Mouse (Mus musculus) MEL-GATA-1-ER (cell line): ENCODE measurements around the gene Gm7075.

Experiments used
- DNase-seq: peaks from one replicate; pipeline ENCODE4 v3.0.0-alpha.2; 2012; ENCODE audit warnings: low read depth; ENCODE audit errors: extremely low read depth

Gene Gm7075

GRCm38 (mm10) chr10:63421739-63422735 is at the start of gene Gm7075:
Gm7075 (minus strand) TSS chr10:63421789.
- DNase-seq: peak; percentile 77

DNA sequence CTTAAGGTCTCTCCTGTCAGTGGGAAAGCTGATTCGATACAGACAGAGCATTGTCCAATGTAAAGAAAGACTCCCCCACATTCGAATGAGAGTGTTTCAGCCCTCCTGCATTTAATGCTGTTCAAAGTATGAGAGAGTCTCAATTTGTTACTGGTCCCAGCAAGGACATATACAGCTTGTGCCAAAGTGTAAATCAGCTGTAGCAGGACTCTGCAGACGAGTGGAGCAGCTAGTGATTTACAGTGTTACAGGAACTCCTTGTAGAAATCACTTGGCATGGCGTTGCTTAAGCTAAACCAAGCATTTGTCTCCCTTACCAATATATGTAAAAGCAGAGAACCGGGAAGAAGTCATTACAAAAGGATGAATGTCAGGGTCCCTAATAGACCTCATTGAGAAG is 39.3 kb upstream of the Gm7075 start:
- no peak for DNase-seq

DNA sequence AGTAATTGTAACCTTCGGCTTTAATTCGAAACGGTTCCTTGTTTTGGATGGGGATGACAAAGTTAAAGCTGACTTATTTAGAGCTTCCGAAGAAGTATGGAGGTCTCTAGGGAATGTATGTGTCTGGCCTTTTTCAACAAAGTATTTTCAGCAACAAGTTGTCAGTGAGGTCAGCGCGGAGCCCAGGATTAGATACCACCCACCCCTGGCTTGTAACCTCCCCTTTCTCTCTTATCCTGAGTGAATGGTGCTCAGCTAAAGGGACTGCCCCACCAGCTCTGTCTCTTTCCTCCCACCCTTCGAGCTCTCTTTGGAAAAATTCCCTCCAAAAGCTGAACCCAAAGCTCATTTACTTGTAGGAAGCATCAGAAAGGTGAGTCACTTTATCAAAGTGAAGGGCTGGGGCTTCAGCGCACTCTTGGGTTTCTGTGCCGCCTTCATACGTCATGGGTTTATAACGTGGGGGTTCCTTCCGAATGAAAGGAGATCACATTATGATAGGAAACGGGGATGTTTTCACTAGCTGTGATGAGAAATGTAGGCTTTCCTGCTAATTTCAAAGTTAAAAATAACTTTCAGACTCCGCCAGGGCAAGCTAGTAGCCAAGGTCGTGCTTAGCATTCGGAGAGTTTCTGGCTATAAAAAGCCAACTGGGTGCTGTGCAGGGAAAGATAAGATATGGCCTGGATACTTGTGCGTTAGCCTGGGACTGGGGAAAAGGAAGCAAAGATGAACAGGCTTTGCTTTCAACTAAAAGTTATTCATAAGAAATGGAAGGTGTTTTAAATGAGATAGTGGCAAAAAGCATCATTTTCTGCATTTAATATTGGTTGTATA is 35.9 kb upstream of the Gm7075 start:
- no peak for DNase-seq

DNA sequence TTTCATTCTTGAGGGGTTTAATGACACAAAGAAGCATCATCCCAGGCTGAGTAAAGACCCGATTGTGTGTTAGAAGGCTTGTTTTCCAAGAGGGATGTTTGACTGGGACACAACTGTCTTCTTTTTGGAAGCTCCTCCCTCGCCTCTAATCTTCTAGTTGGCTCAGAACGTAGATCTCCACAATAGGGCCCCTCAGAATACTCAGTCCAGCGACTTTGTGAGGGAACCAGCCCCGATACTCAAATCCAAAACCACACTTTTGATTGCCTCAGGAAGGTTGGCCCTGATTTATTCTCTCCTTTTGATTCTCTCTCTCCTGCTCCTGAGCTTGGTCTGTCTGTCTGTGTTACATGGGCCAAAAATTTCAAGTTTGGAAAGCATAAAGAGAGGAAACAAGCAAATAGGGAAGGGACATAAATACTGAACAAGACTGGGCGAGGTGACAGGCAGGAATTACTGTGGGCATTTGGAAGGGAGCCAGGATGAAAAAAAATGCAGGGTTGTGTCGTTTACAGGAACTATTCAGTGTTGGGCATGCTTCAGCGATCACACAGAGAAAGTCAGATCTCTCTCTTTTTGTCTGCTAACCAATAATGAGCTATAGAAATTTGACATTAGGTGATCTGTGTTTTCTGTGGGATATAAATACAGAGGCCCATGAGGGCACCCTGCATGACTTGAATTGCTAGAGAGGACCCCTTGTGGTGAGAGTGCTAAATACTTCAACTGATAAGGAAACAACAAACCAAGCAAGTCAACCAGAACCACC is 33.7 kb upstream of the Gm7075 start:
- DNase-seq: no peak

DNA sequence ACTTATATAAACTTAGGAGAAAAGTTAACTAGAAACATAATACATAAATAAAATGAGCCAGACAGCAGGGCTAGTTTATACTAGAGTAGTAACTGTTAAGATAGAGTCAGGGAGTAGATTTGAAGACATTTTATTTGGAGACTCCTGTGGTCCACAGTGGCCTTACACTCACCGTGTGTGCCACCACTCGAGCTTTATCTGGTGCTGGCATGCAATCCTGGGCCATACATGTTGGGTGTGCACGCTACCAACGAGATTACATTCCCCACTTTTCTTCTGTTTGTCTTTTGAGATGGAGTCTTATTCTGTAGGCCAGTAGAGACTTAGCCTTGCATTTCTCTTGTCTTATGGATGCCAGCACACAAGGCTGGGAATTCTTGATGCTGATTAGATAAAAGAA is 32.3 kb upstream of the Gm7075 start:
- no peak for DNase-seq

GRCm38 (mm10) chr10:63444602-63445387 is 23.2 kb upstream of the Gm7075 start:
- peak; percentile 99 for DNase-seq

DNA sequence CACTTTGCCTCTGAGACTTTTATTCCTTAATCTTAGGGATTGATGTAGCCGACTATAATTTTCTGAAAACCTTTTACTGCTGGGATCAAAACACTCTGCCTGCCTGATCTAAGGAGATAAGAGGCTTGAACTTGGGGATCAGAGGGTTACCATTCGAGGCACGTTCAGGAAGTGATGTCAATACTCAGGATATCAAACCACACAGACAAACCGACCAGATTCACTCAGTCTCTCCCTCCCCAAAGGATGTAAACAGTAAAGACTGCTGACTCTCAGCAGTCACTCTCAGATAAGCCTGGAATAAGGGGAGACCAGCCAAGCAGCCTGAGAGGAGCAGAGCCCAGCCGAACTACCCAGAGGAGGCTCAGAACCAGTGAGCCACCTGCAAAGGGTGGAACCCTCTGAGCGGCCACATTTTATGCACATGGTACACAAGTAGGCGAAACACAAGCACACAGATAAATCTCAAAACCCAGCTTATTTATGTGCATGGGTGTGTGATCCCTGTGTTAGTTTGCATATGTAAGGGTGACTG is 18.2 kb upstream of the Gm7075 start:
- no peak for DNase-seq

- DNase-seq: no peak
These were observed 17.2 kb upstream of the Gm7075 start for GRCm38 (mm10) chr10:63438736-63439262.

DNA sequence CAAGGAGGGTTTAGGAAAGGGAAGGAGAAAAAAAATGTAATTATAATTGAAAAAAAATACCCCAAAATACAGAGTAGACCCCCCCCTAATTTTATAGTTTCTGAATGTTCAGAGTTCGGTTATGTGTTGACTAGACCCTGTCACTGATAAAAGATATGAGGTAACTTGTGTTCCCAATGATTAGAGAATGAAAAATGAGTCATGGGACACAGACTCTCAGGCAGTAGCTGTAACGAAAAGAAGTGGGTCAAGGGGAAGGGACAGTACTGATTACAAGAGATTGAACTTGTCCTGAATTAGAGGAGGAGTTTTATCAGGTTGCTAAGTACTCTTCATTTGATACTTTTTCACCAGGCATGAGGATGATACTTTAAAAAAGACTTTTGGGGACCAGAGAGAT is 11.3 kb upstream of the Gm7075 start:
- no peak for DNase-seq

- DNase-seq: no peak
These were observed 10.5 kb upstream of the Gm7075 start for GRCm38 (mm10) chr10:63432099-63432498.

GRCm38 (mm10) chr10:63431221-63431736 is 9.7 kb upstream of the Gm7075 start:
- DNase-seq: no peak

DNA sequence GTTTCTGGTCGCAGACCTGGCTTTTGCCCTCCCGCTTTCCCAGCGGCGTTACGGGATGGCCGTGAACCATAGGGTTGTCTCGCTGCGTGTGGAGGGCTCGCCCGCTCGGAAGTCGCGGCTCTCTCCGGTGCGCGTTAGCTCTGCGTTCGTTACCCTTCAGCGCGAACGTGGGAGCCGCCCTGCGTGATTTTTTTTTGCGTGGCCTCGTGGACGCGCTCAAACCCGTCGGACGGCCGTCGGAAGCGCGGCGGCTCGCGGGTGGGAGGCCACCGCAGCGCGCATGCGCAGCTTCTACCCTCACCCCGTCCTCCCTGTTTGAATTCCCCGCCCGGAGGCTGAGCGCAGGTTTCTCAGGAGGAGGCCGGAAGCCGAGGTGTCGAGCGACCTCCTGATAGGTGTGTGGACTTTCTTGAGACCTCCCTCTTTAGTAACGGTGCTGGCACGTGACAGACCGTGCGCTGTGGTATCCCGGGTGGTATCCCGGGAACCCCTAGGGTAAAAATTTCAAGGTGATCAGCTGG is 8.3 kb upstream of the Gm7075 start, which contains the start of gene Ctnna3:
Gene Ctnna3 (plus strand): TSS at position 314 of the 521 bp plus-strand sequence.
- peak; percentile 94 for DNase-seq

DNA sequence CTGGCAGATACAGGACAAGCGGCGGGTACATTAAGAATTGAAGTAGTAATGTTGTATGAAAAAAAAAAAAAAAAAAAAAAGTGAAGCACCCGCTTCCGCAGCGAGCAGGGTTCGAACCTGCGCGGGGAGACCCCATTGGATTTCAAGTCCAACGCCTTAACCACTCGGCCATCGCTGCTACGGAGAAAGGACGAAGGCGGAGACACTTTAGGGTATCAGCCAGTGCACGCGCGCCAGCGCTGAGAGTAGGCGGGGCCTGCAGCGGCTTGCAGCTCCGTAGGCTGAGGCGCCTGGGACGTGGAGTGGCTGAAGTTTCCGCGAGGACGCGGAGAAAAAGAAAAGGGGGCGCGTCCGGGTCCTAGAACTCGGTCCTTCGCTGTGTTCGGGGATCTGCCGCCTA is 7.8 kb upstream of the Gm7075 start:
- peak; percentile 84 for DNase-seq

DNA sequence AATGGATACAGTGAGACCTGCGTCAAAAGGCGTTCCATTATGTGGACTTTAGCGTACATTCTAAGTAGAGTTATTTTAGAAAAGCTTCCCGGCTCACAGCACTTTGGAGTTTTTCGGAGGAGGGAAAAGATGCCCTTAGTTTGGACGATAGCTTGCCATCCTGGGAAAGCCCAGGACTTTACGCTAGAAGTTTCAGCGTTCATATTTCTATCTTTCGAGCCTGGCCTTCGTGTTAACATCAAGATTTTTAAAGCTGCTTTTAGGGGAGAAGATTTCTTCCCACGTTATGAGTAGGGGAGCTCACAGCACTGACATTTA is 7.4 kb upstream of the Gm7075 start:
- DNase-seq: no peak

GRCm38 (mm10) chr10:63428243-63429022 is 6.8 kb upstream of the Gm7075 start:
- DNase-seq: peak; percentile 44

DNA sequence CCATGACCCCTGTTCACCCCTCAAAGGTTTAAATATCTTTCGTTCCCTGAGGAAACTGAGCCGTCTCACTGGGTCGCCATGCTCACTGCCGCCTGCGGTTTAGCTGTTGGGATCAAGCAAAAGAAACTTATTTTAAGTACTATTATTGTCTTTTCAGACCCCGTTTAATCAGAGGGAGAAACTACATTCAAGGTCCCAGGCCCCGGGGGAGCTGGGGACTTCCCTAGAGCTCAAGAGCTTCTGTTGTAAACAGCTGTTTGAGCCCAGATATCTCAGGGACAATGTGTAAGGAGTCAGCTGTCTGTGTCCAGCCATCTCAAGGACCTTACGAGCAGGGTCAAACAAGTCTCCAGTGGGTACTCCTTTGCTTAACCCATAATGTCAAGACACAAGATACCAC is 5.6 kb upstream of the Gm7075 start:
- no peak for DNase-seq

DNA sequence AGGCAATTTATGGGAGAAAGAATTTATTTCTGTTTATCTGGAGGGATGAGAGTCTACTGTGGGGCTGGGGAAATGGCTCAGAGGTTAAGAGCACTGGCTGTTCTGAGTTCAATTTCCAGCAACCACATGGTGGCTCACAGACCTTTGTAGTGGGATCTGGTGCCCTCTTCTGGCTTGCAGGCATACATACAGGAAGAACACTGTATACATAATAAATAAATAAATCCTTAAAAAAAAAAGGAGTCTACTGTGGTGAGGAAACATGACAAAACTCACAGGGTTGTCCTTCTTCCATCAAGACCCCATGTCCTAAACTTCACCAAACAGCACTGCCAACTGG is 2.9 kb upstream of the Gm7075 start:
- peak; percentile 67 for DNase-seq

- peak; percentile 65 for DNase-seq
These were observed 2.2 kb upstream of the Gm7075 start for GRCm38 (mm10) chr10:63423591-63424474.
